Mouse (Mus musculus): Measurements from ENCODE around the gene Inpp4b. TPM values are rescaled to one million over a fixed set of nuclear protein-coding genes. Genes with fewer than 3 reads are reported as not detected.

The Inpp4b gene
- total RNA-seq, 2 experiments from 2014 or later, result 1.3 to 5.4 TPM

- no peak for ATAC-seq (replicated peaks; ENCODE audit: low FRiP score, poor library complexity, severe bottlenecking)
These were observed 469.8 kb downstream of the Inpp4b start for GRCm38 (mm10) chr8:81812051-81812751.

- ATAC-seq (replicated peaks; ENCODE audit: low FRiP score, poor library complexity, severe bottlenecking), result no peak
These were observed 472.4 kb downstream of the Inpp4b start for GRCm38 (mm10) chr8:81814742-81815141.

- ATAC-seq (replicated peaks; ENCODE audit: low FRiP score, poor library complexity, severe bottlenecking), result no peak
These were observed 473.2 kb downstream of the Inpp4b start for GRCm38 (mm10) chr8:81815551-81815950.

- no peak for ATAC-seq (replicated peaks; ENCODE audit: low FRiP score, poor library complexity, severe bottlenecking)
These were observed 480.8 kb downstream of the Inpp4b start for GRCm38 (mm10) chr8:81823121-81823520.

- no peak for ATAC-seq (replicated peaks; ENCODE audit: low FRiP score, poor library complexity, severe bottlenecking)
These were observed 482.6 kb downstream of the Inpp4b start for GRCm38 (mm10) chr8:81824975-81825374.

GRCm38 (mm10) chr8:81826406-81826805, 484.1 kb downstream of the Inpp4b start:
- no peak for ATAC-seq (replicated peaks; ENCODE audit: low FRiP score, poor library complexity, severe bottlenecking)

GRCm38 (mm10) chr8:81827306-81827913, 485.1 kb downstream of the Inpp4b start:
- ATAC-seq (replicated peaks; ENCODE audit: low FRiP score, poor library complexity, severe bottlenecking), result no peak

- no peak for ATAC-seq (replicated peaks; ENCODE audit: low FRiP score, poor library complexity, severe bottlenecking)
These were observed 489.1 kb downstream of the Inpp4b start for GRCm38 (mm10) chr8:81831430-81831829.

- no peak for ATAC-seq (replicated peaks; ENCODE audit: low FRiP score, poor library complexity, severe bottlenecking)
These were observed 491.5 kb downstream of the Inpp4b start for GRCm38 (mm10) chr8:81833852-81834251.

GRCm38 (mm10) chr8:81840512-81840911, 498.2 kb downstream of the Inpp4b start:
- ATAC-seq (replicated peaks; ENCODE audit: low FRiP score, poor library complexity, severe bottlenecking), result no peak

- no peak for ATAC-seq (replicated peaks; ENCODE audit: low FRiP score, poor library complexity, severe bottlenecking)
These were observed 502.0 kb downstream of the Inpp4b start for GRCm38 (mm10) chr8:81844104-81844982.

- ATAC-seq (replicated peaks; ENCODE audit: low FRiP score, poor library complexity, severe bottlenecking), result no peak
These were observed 505.6 kb downstream of the Inpp4b start for GRCm38 (mm10) chr8:81847929-81848328.

- ATAC-seq (replicated peaks; ENCODE audit: low FRiP score, poor library complexity, severe bottlenecking), result no peak
These were observed 507.6 kb downstream of the Inpp4b start for GRCm38 (mm10) chr8:81849976-81850375.

- no peak for ATAC-seq (replicated peaks; ENCODE audit: low FRiP score, poor library complexity, severe bottlenecking)
These were observed 510.8 kb downstream of the Inpp4b start for GRCm38 (mm10) chr8:81853184-81853583.

GRCm38 (mm10) chr8:81854543-81854942, 512.2 kb downstream of the Inpp4b start:
- no peak for ATAC-seq (replicated peaks; ENCODE audit: low FRiP score, poor library complexity, severe bottlenecking)

GRCm38 (mm10) chr8:81855009-81855408, 512.7 kb downstream of the Inpp4b start:
- ATAC-seq (replicated peaks; ENCODE audit: low FRiP score, poor library complexity, severe bottlenecking), result no peak

- no peak for ATAC-seq (replicated peaks; ENCODE audit: low FRiP score, poor library complexity, severe bottlenecking)
These were observed 513.8 kb downstream of the Inpp4b start for GRCm38 (mm10) chr8:81856120-81856519.

- no peak for ATAC-seq (replicated peaks; ENCODE audit: low FRiP score, poor library complexity, severe bottlenecking)
These were observed 514.3 kb downstream of the Inpp4b start for GRCm38 (mm10) chr8:81856608-81857007.

- ATAC-seq (replicated peaks; ENCODE audit: low FRiP score, poor library complexity, severe bottlenecking), result no peak
These were observed 516.0 kb downstream of the Inpp4b start for GRCm38 (mm10) chr8:81858393-81858792.

GRCm38 (mm10) chr8:81859805-81860204, 517.4 kb downstream of the Inpp4b start:
- ATAC-seq (replicated peaks; ENCODE audit: low FRiP score, poor library complexity, severe bottlenecking), result no peak

GRCm38 (mm10) chr8:81861311-81861710, 519.0 kb downstream of the Inpp4b start:
- ATAC-seq (replicated peaks; ENCODE audit: low FRiP score, poor library complexity, severe bottlenecking), result no peak

Data from erythroid progenitor cell, adult 5-6 weeks (primary cell).